Mouse (Mus musculus) megakaryocyte-erythroid progenitor cell, adult 5 weeks (primary cell): ENCODE results near the gene Nat8f6. TPM values are rescaled to one million over a fixed set of nuclear protein-coding genes. Genes with fewer than 3 reads are reported as not detected.

ENCODE experiments used
- polyA plus RNA-seq: library from polyadenylated mRNA; stranded (reverse); fragments of >175 nt; gene quantifications from 2 replicates; pipeline ENCODE4 v1.2.3, GENCODE M21; 2012

Nat8f6 gene
- polyA plus RNA-seq = not detected in 2 replicates

DNA sequence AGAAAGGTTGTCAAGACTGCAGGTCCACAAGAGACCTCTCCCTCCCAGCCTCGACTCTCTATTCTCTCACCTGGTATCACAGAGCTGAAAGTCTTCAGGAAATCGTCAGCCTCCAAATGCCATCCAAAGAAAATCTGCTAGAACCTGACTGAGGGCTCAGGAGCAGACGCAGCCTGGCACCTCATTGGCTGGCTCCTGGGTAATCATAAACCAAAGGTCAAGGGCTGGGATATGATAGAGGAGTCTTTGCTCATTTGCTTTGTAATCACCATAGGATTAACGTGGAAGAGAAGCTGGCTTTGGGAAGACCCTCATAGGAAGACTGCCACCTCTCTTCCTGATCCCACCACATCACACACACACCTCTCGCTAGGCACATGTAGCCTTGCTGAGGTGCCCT lies at the start of gene Nat8f6, which contains the start of gene Nat8f5:
TSS of gene Nat8f6 (minus strand) at position 118 of the 400 bp plus-strand sequence.
TSS of gene Nat8f5 (minus strand) at position 136 of the 400 bp plus-strand sequence.

GRCm38 (mm10) chr6:85869006-85869405 lies 48.3 kb upstream of the Nat8f6 start, which contains the start of gene Nat8f2:
Gene Nat8f2 (minus strand): TSS chr6:85869158.

DNA sequence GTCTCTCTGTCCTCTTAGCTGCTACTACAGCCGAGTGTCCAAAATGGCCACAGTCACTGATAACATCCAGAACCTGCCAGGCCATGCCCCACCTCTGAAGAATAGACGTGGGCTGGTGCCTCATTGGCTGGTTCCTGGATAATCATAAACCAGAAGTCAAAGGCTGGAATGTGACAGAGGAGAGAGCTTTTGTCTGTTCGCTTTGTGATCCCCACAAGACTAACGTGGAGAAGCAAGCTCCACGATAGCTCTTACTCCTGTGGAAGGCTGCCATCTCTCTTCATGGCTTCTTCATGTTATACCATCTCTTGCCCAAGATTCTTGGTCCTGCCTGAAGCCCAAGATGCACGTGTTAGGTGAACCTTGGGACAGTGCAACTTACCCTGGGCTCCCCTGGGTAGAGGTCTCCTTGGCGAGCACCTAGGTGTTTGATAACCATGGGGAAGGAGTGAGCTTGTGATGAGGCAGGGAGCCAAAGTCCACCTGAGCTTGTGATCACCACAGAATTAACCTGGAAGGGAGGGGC lies 11.1 kb upstream of the Nat8f6 start, which contains the start of gene Nat8:
TSS of gene Nat8 (minus strand) at position 287 of the 526 bp plus-strand sequence.

DNA sequence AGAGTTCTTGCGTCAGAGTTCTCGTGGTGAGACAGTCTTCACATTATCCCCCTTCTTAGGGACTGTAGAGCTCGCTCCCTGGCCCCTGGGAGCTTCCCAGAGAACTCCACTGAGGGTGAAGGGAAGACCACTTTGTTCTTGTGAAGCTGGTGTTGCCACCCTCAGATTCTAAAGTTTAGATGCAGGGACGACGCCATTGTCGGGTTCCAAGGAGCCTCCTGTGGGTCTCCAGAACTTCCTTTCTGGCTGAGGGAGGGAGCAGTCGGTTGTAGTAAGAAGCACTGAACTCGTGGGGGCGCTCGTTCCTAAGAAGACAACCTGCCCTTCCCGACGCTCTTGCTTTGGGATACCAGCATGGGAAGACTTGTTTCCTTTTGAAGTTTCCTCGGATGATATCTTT lies 55.2 kb downstream of the Nat8f6 start, which contains the start of gene Nat8f3:
TSS of gene Nat8f3 (minus strand) at position 223 of the 400 bp plus-strand sequence.

Other genes with a start within 250 kb of the Nat8f6 start
- gene Alms1, start 233.4 kb downstream of the Nat8f6 start, polyA plus RNA-seq = 1.1 and 1.7 TPM in 2 replicates
- gene Nat8f7, start 107.7 kb downstream of the Nat8f6 start, polyA plus RNA-seq = not detected in 2 replicates
- gene Nat8f3, start 55.2 kb downstream of the Nat8f6 start, polyA plus RNA-seq = not detected in 2 replicates
- gene Nat8f5, start within 50 bp of the Nat8f6 start, polyA plus RNA-seq = not detected in 2 replicates
- not detected in 2 replicates for gene Nat8, start 11.1 kb upstream of the Nat8f6 start, polyA plus RNA-seq
- gene Nat8f2, start 48.2 kb upstream of the Nat8f6 start, polyA plus RNA-seq = not detected in 2 replicates
- not detected in 2 replicates for gene Nat8f4, start 83.9 kb upstream of the Nat8f6 start, polyA plus RNA-seq
- 2.8 and 4.1 TPM in 2 replicates for gene Tprkb, start 90.9 kb upstream of the Nat8f6 start, polyA plus RNA-seq
- 0.62 and 0.83 TPM in 2 replicates for gene Nat8f1, start 94.7 kb upstream of the Nat8f6 start, polyA plus RNA-seq
- gene Dusp11, start 140.7 kb upstream of the Nat8f6 start, polyA plus RNA-seq = 47.7 and 51.9 TPM in 2 replicates
- gene Figla, start 195.2 kb upstream of the Nat8f6 start, polyA plus RNA-seq = not detected in 2 replicates
- gene Add2, start 207.7 kb upstream of the Nat8f6 start, polyA plus RNA-seq = 22.1 and 26.0 TPM in 2 replicates